In genomic region chr10:5550168-5551021, GRCm38 (mm10) we compare ENCODE assay signal across 8 mouse cellular contexts. TPM values are rescaled to one million over a fixed set of nuclear protein-coding genes. Genes with fewer than 3 reads are reported as not detected.
DNase-seq lines count a peak whose midpoint lies in the region; ATAC-seq and TF ChIP-seq lines count a peak whose summit lies in the region.

No protein-coding gene starts in this region.

- intact Hi-C loops in heart, postnatal 25 days (cut with DNase I) = loop anchor here (5.0 to 10.0 kb wide), 4 partner anchors 42 to 236 kb away; partner anchors contain the start of gene Myct1

- no peaks in the 10 kb centered on the region for H3K36me3 ChIP-seq in forebrain, embryonic 11.5 days (ENCODE audit: control insufficient read depth, insufficient read depth, low read length)
- H3K36me3 ChIP-seq in liver, embryonic 16.5 days (ENCODE audit: control insufficient read depth, insufficient read depth) = no peaks in the 10 kb centered on the region
- H3K36me3 ChIP-seq in neural tube, embryonic 12.5 days = no peaks in the 10 kb centered on the region
- H3K36me3 ChIP-seq in stomach, postnatal 0 days (ENCODE audit: control insufficient read depth, insufficient read depth, low read length) = no peaks in the 10 kb centered on the region

- H3K9ac ChIP-seq in forebrain, embryonic 11.5 days (ENCODE audit: low read length) = peak overlapping the region; percentile 54
- no peak overlapping the region for H3K9ac ChIP-seq in liver, embryonic 16.5 days (ENCODE audit: low read depth, low read length)
- peak overlapping the region; percentile 63 for H3K9ac ChIP-seq in neural tube, embryonic 12.5 days
- peak overlapping the region; percentile 53 for H3K9ac ChIP-seq in stomach, postnatal 0 days (ENCODE audit: low read length)

- peak; percentile 88 for ATAC-seq in forebrain, embryonic 11.5 days (replicated peaks; ENCODE audit: low FRiP score)
- ATAC-seq in liver, embryonic 16.5 days (ENCODE audit: low read depth) = peak; percentile 63; the same call in 1 of the 2 replicates
- peak; percentile 92 for ATAC-seq in neural tube, embryonic 12.5 days (ENCODE audit: low FRiP score, low read depth)
- ATAC-seq in stomach, postnatal 0 days (ENCODE audit: low FRiP score, low TSS enrichment) = peak; percentile 70

- H3K9me3 ChIP-seq in forebrain, embryonic 11.5 days (ENCODE audit: control insufficient read depth, low read length) = no peaks in the 10 kb centered on the region
- no peaks in the 10 kb centered on the region for H3K9me3 ChIP-seq in liver, embryonic 16.5 days (replicated peaks; ENCODE audit: control insufficient read depth, low read length)
- H3K9me3 ChIP-seq in neural tube, embryonic 12.5 days = no peaks in the 10 kb centered on the region
- no peaks in the 10 kb centered on the region for H3K9me3 ChIP-seq in stomach, postnatal 0 days (ENCODE audit: control insufficient read depth, low read length)

- no peak overlapping the region for H3K27ac ChIP-seq in forebrain, embryonic 11.5 days (ENCODE audit: low read depth, low read length)
- peak overlapping the region; percentile 97 for H3K27ac ChIP-seq in layer of hippocampus, adult 2 months
- 0 out of 2 replicates have a peak overlapping the region, but pooled peaks have one; percentile 7 for H3K27ac ChIP-seq in liver, embryonic 16.5 days (ENCODE audit: low read length)
- no peak overlapping the region for H3K27ac ChIP-seq in neural tube, embryonic 12.5 days
- no peak overlapping the region for H3K27ac ChIP-seq in stomach, postnatal 0 days (replicated peaks)

- TF ChIP-seq CTCF in layer of hippocampus, adult 2 months (conservative IDR thresholded peaks at IDR 0.05) = peak; percentile 54
- TF ChIP-seq CTCF in stomach, postnatal 0 days (IDR thresholded peaks at IDR 0.05; ENCODE audit: low read depth) = peak; percentile 38

- 1% methylated on average over 43 of the region's 44 CpGs for WGBS in forebrain, embryonic 11.5 days
- under 1% methylated on average over 44 of the region's 44 CpGs for WGBS in liver, embryonic 16.5 days (ENCODE audit: insufficient replicate concordance)
- under 1% methylated on average over 44 of the region's 44 CpGs for WGBS in neural tube, embryonic 12.5 days
- WGBS in stomach, postnatal 0 days = under 1% methylated on average over 44 of the region's 44 CpGs

- peak overlapping the region; percentile 95 for H3K4me2 ChIP-seq in forebrain, embryonic 11.5 days (ENCODE audit: low read depth, low read length, severe bottlenecking)
- H3K4me2 ChIP-seq in liver, embryonic 16.5 days (ENCODE audit: low read depth, low read length) = peak overlapping the region; percentile 55
- H3K4me2 ChIP-seq in neural tube, embryonic 12.5 days (replicated peaks) = peak overlapping the region; percentile 96
- H3K4me2 ChIP-seq in stomach, postnatal 0 days (replicated peaks; ENCODE audit: low read depth) = peak overlapping the region; percentile 84

- H3K4me3 ChIP-seq in forebrain, embryonic 11.5 days (ENCODE audit: low read depth, low read length) = peak overlapping the region; percentile 49
- H3K4me3 ChIP-seq in layer of hippocampus, adult 2 months = peak overlapping the region; percentile 92
- peak overlapping the region; percentile 56 for H3K4me3 ChIP-seq in liver, embryonic 16.5 days (ENCODE audit: low read depth, low read length)
- H3K4me3 ChIP-seq in neural tube, embryonic 12.5 days = peak overlapping the region; percentile 50
- H3K4me3 ChIP-seq in stomach, postnatal 0 days (ENCODE audit: low read depth, low read length) = peak overlapping the region; percentile 45

- peaks cover 2% of the 10 kb centered on the region; the same call in 1 of the 2 replicates for H3K4me1 ChIP-seq in forebrain, embryonic 11.5 days (replicated peaks; ENCODE audit: control insufficient read depth, insufficient read depth, low read length)
- no peaks in the 10 kb centered on the region; the same call in 1 of the 2 replicates for H3K4me1 ChIP-seq in liver, embryonic 16.5 days (ENCODE audit: control insufficient read depth, low read depth, low read length)
- H3K4me1 ChIP-seq in neural tube, embryonic 12.5 days = peaks cover 2% of the 10 kb centered on the region; the same call in 1 of the 2 replicates
- no peaks in the 10 kb centered on the region for H3K4me1 ChIP-seq in stomach, postnatal 0 days (replicated peaks; ENCODE audit: control insufficient read depth, insufficient read depth)

- H3K27me3 ChIP-seq in forebrain, embryonic 11.5 days (ENCODE audit: control insufficient read depth, insufficient read depth, low read length) = no peaks in the 10 kb centered on the region
- no peaks in the 10 kb centered on the region for H3K27me3 ChIP-seq in liver, embryonic 16.5 days (ENCODE audit: control insufficient read depth, insufficient read depth, low read depth, low read length)
- H3K27me3 ChIP-seq in neural tube, embryonic 12.5 days (replicated peaks) = no peaks in the 10 kb centered on the region; the same call in 1 of the 2 replicates
- no peaks in the 10 kb centered on the region for H3K27me3 ChIP-seq in stomach, postnatal 0 days (ENCODE audit: control insufficient read depth, insufficient read depth, low read length)

- no peak for TF ChIP-seq EP300 in stomach, postnatal 0 days (optimal IDR thresholded peaks at IDR 0.05)

- peak; percentile 84 for DNase-seq in 416B (ENCODE audit: low read depth)
- peak; percentile 91 for DNase-seq in brain, adult 2 months (ENCODE audit: low read depth, low spot score)
- DNase-seq in forebrain, embryonic 11.5 days (ENCODE audit: low spot score) = peak; percentile 80
- DNase-seq in heart, postnatal 25 days (ENCODE audit: low spot score) = peak; percentile 24
- peak; percentile 42 to 56 for DNase-seq in layer of hippocampus, adult 2 months (ENCODE audit: low spot score in 2 of 2)
- peak; percentile 36 for DNase-seq in stomach, postnatal 0 days (ENCODE audit: low spot score)

RNA-seq across cellular contexts. Expression of gene Syne1, which starts 0.9 kb away (rescaled TPM):
- 2.4 and 3.4 TPM in 2 replicates for polyA plus RNA-seq in forebrain, embryonic 11.5 days (2014; fragmentation: Nextera tagmentation; extraction: Ambion mirVana)
- total RNA-seq in heart, postnatal 25 days (2021) = 10 to 100 TPM; 63.2 to 70.1 TPM
- 100 to 1,000 TPM; 307 to 317 TPM for total RNA-seq in layer of hippocampus, adult 2 months (2021)
- 4.8 and 6.0 TPM in 2 replicates for polyA plus RNA-seq in liver, embryonic 16.5 days (2015; fragmentation: Nextera tagmentation; extraction: Ambion mirVana)
- 5.3 and 5.9 TPM in 2 replicates for polyA plus RNA-seq in neural tube, embryonic 12.5 days (2016; fragmentation: Nextera tagmentation; extraction: Ambion mirVana)
- polyA plus RNA-seq in stomach, postnatal 0 days (2015; fragmentation: Nextera tagmentation; extraction: Ambion mirVana) = 3.2 and 3.6 TPM in 2 replicates

RNA-seq across cellular contexts. Expression of gene Myct1, which starts 43.2 kb away (rescaled TPM):
- 1.5 and 2.2 TPM in 2 replicates for polyA plus RNA-seq in forebrain, embryonic 11.5 days (2014; fragmentation: Nextera tagmentation; extraction: Ambion mirVana)
- 10 to 100 TPM; 13.3 to 19.5 TPM for total RNA-seq in heart, postnatal 25 days (2021)
- total RNA-seq in layer of hippocampus, adult 2 months (2021) = under 1 TPM; 0.20 to 0.25 TPM
- 2.0 and 2.2 TPM in 2 replicates for polyA plus RNA-seq in liver, embryonic 16.5 days (2015; fragmentation: Nextera tagmentation; extraction: Ambion mirVana)
- polyA plus RNA-seq in neural tube, embryonic 12.5 days (2016; fragmentation: Nextera tagmentation; extraction: Ambion mirVana) = 2.1 and 2.2 TPM in 2 replicates
- 2.4 and 2.6 TPM in 2 replicates for polyA plus RNA-seq in stomach, postnatal 0 days (2015; fragmentation: Nextera tagmentation; extraction: Ambion mirVana)

Comparison
In these comparisons a context has a peak if more than half of its experiments do, and no peak if none do; other contexts are left out.
1. DNase-seq: peak in every context shown above with its lines; median percentile 91 in brain, adult 2 months; 84 in 416B; 80 in forebrain, embryonic 11.5 days; 49 in layer of hippocampus, adult 2 months; 36 in stomach, postnatal 0 days; 24 in heart, postnatal 25 days.
2. H3K27ac ChIP-seq: peak in layer of hippocampus, adult 2 months (single experiment) and liver, embryonic 16.5 days (single experiment); none in forebrain, embryonic 11.5 days (single experiment), neural tube, embryonic 12.5 days (single experiment) and stomach, postnatal 0 days (single experiment).
3. Peak in every context shown above with its lines, with median percentiles within 50 percentile points of each other: ATAC-seq, H3K4me2 ChIP-seq and H3K4me3 ChIP-seq.